Mouse (Mus musculus): Measurements from ENCODE around the gene Nosip. TPM values are rescaled to one million over a fixed set of nuclear protein-coding genes. Genes with fewer than 3 reads are reported as not detected.

Nosip gene
- polyA plus RNA-seq, 1 experiment = 68.2 TPM

- TF ChIP-seq CTCF (IDR thresholded peaks at IDR 0.05; ENCODE audit: low read depth, low read length) (no peak), POLR2A (IDR thresholded peaks at IDR 0.05; ENCODE audit: borderline replicate concordance, low read depth, low read length) (no peak)
- no peak overlapping the region for H3K27ac ChIP-seq (ENCODE audit: insufficient read depth, low read depth, low read length)
- H3K4me3 ChIP-seq (ENCODE audit: insufficient read depth, low read length) = no peak overlapping the region
- H3K4me1 ChIP-seq (ENCODE audit: control insufficient read depth, insufficient read depth, low read length) = peaks cover 25% of the 10 kb centered on the region
Observed at GRCm38 (mm10) chr7:45073171-45073707, 11.0 kb downstream of the Nosip start.

GRCm38 (mm10) chr7:45073949-45074348, 11.7 kb downstream of the Nosip start:
- Histone ChIP-seq H3K4me1 (ENCODE audit: control insufficient read depth, insufficient read depth, low read length) (peaks cover 21% of the 10 kb centered on the region), H3K27ac (ENCODE audit: insufficient read depth, low read depth, low read length) (no peak overlapping the region), H3K4me3 (ENCODE audit: insufficient read depth, low read length) (no peak overlapping the region)
- no peak for TF ChIP-seq CTCF (IDR thresholded peaks at IDR 0.05; ENCODE audit: low read depth, low read length)

GRCm38 (mm10) chr7:45075405-45075804, 13.2 kb downstream of the Nosip start:
- peak overlapping the region; percentile 29 for H3K27ac ChIP-seq (ENCODE audit: insufficient read depth, low read depth, low read length)

GRCm38 (mm10) chr7:45076501-45076900, 14.3 kb downstream of the Nosip start:
- peaks cover 30% of the 10 kb centered on the region for H3K4me1 ChIP-seq (ENCODE audit: control insufficient read depth, insufficient read depth, low read length)
- TF ChIP-seq CTCF (IDR thresholded peaks at IDR 0.05; ENCODE audit: low read depth, low read length) (no peak), POLR2A (IDR thresholded peaks at IDR 0.05; ENCODE audit: borderline replicate concordance, low read depth, low read length) (no peak)
- H3K4me3 ChIP-seq (ENCODE audit: insufficient read depth, low read length) = no peak overlapping the region
- no peak overlapping the region for H3K27ac ChIP-seq (ENCODE audit: insufficient read depth, low read depth, low read length)

More at GRCm38 (mm10) chr7:45075405-45075804, 13.2 kb downstream of the Nosip start:
- peaks cover 21% of the 10 kb centered on the region for H3K4me1 ChIP-seq (ENCODE audit: control insufficient read depth, insufficient read depth, low read length)
- H3K4me3 ChIP-seq (ENCODE audit: insufficient read depth, low read length) = no peak overlapping the region
- TF ChIP-seq CTCF (IDR thresholded peaks at IDR 0.05; ENCODE audit: low read depth, low read length) (0 out of 2 replicates have a peak, but pooled peaks have one; percentile 6), POLR2A (IDR thresholded peaks at IDR 0.05; ENCODE audit: borderline replicate concordance, low read depth, low read length) (no peak)

GRCm38 (mm10) chr7:45077322-45077721, 15.1 kb downstream of the Nosip start:
- TF ChIP-seq CTCF (IDR thresholded peaks at IDR 0.05; ENCODE audit: low read depth, low read length) (no peak), POLR2A (IDR thresholded peaks at IDR 0.05; ENCODE audit: borderline replicate concordance, low read depth, low read length) (no peak)
- H3K4me3 ChIP-seq (ENCODE audit: insufficient read depth, low read length) = no peak overlapping the region
- H3K4me1 ChIP-seq (ENCODE audit: control insufficient read depth, insufficient read depth, low read length) = peaks cover 33% of the 10 kb centered on the region
- H3K27ac ChIP-seq (ENCODE audit: insufficient read depth, low read depth, low read length) = no peak overlapping the region

GRCm38 (mm10) chr7:45077829-45078228, 15.6 kb downstream of the Nosip start:
- Histone ChIP-seq H3K4me1 (ENCODE audit: control insufficient read depth, insufficient read depth, low read length) (peaks cover 36% of the 10 kb centered on the region), H3K27ac (ENCODE audit: insufficient read depth, low read depth, low read length) (no peak overlapping the region), H3K4me3 (ENCODE audit: insufficient read depth, low read length) (no peak overlapping the region)
- no peak for TF ChIP-seq POLR2A (IDR thresholded peaks at IDR 0.05; ENCODE audit: borderline replicate concordance, low read depth, low read length)
- TF ChIP-seq CTCF (IDR thresholded peaks at IDR 0.05; ENCODE audit: low read depth, low read length) = no peak

GRCm38 (mm10) chr7:45078513-45078912, 16.3 kb downstream of the Nosip start:
- H3K4me1 ChIP-seq (ENCODE audit: control insufficient read depth, insufficient read depth, low read length) = peaks cover 36% of the 10 kb centered on the region
- H3K27ac ChIP-seq (ENCODE audit: insufficient read depth, low read depth, low read length) = no peak overlapping the region
- no peak overlapping the region for H3K4me3 ChIP-seq (ENCODE audit: insufficient read depth, low read length)
- peak; percentile 96 for TF ChIP-seq CTCF (IDR thresholded peaks at IDR 0.05; ENCODE audit: low read depth, low read length)
- TF ChIP-seq POLR2A (IDR thresholded peaks at IDR 0.05; ENCODE audit: borderline replicate concordance, low read depth, low read length) = no peak

- H3K27ac ChIP-seq (ENCODE audit: insufficient read depth, low read depth, low read length) = no peak overlapping the region
- TF ChIP-seq CTCF (IDR thresholded peaks at IDR 0.05; ENCODE audit: low read depth, low read length) = peak; percentile 61
- TF ChIP-seq POLR2A (IDR thresholded peaks at IDR 0.05; ENCODE audit: borderline replicate concordance, low read depth, low read length) = no peak
Observed at GRCm38 (mm10) chr7:45079856-45080255, 17.6 kb downstream of the Nosip start.

GRCm38 (mm10) chr7:45081016-45081415, 18.8 kb downstream of the Nosip start:
- H3K27ac ChIP-seq (ENCODE audit: insufficient read depth, low read depth, low read length) = peak overlapping the region; percentile 67
- no peak for TF ChIP-seq CTCF (IDR thresholded peaks at IDR 0.05; ENCODE audit: low read depth, low read length)
- TF ChIP-seq POLR2A (IDR thresholded peaks at IDR 0.05; ENCODE audit: borderline replicate concordance, low read depth, low read length) = no peak
- no peak overlapping the region for H3K4me3 ChIP-seq (ENCODE audit: insufficient read depth, low read length)
- peaks cover 23% of the 10 kb centered on the region for H3K4me1 ChIP-seq (ENCODE audit: control insufficient read depth, insufficient read depth, low read length)

More at GRCm38 (mm10) chr7:45079856-45080255, 17.6 kb downstream of the Nosip start:
- peaks cover 35% of the 10 kb centered on the region for H3K4me1 ChIP-seq (ENCODE audit: control insufficient read depth, insufficient read depth, low read length)
- H3K4me3 ChIP-seq (ENCODE audit: insufficient read depth, low read length) = no peak overlapping the region

- peak overlapping the region; percentile 41 for H3K4me3 ChIP-seq (ENCODE audit: insufficient read depth, low read length)
- H3K4me1 ChIP-seq (ENCODE audit: control insufficient read depth, insufficient read depth, low read length) = peaks cover 22% of the 10 kb centered on the region
- TF ChIP-seq POLR2A (IDR thresholded peaks at IDR 0.05; ENCODE audit: borderline replicate concordance, low read depth, low read length) (no peak), CTCF (IDR thresholded peaks at IDR 0.05; ENCODE audit: low read depth, low read length) (peak; percentile 50)
- peak overlapping the region; percentile 92 for H3K27ac ChIP-seq (ENCODE audit: insufficient read depth, low read depth, low read length)
Observed at GRCm38 (mm10) chr7:45082401-45083299, 20.4 kb downstream of the Nosip start.
